Mouse (Mus musculus): ENCODE results near the gene Lyl1. TPM values are rescaled to one million over a fixed set of nuclear protein-coding genes. Genes with fewer than 3 reads are reported as not detected.

Lyl1 gene
- polyA plus RNA-seq, 1 experiment from 2014 or later = 4.6 TPM

DNA sequence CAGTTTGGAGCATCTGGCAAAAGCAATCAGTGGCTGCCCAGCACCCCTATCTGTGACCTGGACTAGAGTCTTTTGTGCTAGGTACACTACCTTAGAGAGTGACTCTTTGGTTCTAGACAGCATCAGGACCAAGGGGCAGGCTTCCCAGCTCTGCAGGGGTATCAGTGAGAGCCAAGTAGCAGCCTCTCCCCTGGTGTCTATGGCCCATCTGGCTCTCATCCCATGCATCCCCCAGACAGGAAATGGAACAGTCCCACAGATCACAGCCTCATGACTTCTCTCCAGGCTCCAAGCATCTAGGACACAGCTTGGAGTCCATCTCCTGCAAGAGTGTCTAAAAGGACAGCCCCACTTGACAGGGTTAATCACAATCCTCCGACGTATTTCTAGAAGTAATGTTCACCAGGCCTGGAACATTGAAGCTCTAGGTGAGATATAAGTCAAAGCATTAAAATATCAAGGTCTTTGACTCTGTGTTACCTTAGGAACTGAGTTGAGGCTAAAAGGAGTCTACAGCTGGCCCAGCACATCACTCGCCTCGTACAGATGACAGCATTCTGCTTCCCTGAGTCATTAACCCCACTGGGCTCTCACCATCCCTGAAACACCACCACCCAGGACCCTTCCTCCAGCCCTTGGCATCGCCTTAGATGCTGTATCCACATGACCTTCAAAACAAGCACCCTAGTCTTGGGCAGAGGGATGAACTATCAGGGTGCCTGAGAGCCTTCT is 17.9 kb downstream of the Lyl1 start:
- ATAC-seq (ENCODE audit: insufficient read depth, low FRiP score, low TSS enrichment) (no peak), DNase-seq (ENCODE audit: low spot score) (no peak)
- 82% methylated on average over 5 of the region's 5 CpGs for WGBS
- Histone ChIP-seq H3K27ac (ENCODE audit: low read depth, low read length) (no peak overlapping the region), H3K4me3 (ENCODE audit: low read depth, low read length) (no peak overlapping the region), H3K27me3 (ENCODE audit: control insufficient read depth, insufficient read depth, low read length) (peaks cover 57% of the 10 kb centered on the region), H3K4me2 (ENCODE audit: low read depth) (no peak overlapping the region), H3K9ac (ENCODE audit: low read length) (no peak overlapping the region), H3K9me3 (ENCODE audit: control insufficient read depth, low read length) (no peaks in the 10 kb centered on the region), H3K36me3 (ENCODE audit: control insufficient read depth, insufficient read depth, low read length) (no peaks in the 10 kb centered on the region), H3K4me1 (ENCODE audit: control insufficient read depth, insufficient read depth, low read length) (peaks cover 14% of the 10 kb centered on the region)

DNA sequence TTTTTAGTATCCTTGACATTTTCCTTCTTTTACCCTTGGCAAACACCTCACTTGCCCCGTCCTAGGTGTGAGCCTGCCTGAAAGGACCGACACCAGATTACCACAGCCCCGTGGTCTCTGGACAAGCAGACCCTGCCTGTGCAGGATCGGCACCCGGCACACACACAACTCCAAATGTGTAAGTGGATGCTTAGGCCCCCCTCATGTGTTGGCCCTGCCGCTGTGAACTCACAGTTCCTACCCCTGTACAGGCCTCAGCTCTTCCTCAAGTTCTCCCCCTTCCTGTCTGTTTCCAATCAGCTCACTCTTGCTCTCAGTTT is 21.2 kb downstream of the Lyl1 start:
- DNase-seq (ENCODE audit: low spot score) (no peak), ATAC-seq (ENCODE audit: insufficient read depth, low FRiP score, low TSS enrichment) (peak; percentile 32; the same call in 1 of the 2 replicates)
- Histone ChIP-seq H3K4me3 (ENCODE audit: low read depth, low read length) (no peak overlapping the region), H3K36me3 (ENCODE audit: control insufficient read depth, insufficient read depth, low read length) (no peaks in the 10 kb centered on the region), H3K27ac (ENCODE audit: low read depth, low read length) (peak overlapping the region; percentile 81), H3K9ac (ENCODE audit: low read length) (peak overlapping the region; percentile 46), H3K4me2 (ENCODE audit: low read depth) (peak overlapping the region; percentile 21; the same call in 1 of the 2 replicates), H3K27me3 (ENCODE audit: control insufficient read depth, insufficient read depth, low read length) (peaks cover 40% of the 10 kb centered on the region), H3K9me3 (ENCODE audit: control insufficient read depth, low read length) (no peaks in the 10 kb centered on the region), H3K4me1 (ENCODE audit: control insufficient read depth, insufficient read depth, low read length) (peaks cover 18% of the 10 kb centered on the region)
- WGBS = 66% methylated on average over 6 of the region's 6 CpGs

DNA sequence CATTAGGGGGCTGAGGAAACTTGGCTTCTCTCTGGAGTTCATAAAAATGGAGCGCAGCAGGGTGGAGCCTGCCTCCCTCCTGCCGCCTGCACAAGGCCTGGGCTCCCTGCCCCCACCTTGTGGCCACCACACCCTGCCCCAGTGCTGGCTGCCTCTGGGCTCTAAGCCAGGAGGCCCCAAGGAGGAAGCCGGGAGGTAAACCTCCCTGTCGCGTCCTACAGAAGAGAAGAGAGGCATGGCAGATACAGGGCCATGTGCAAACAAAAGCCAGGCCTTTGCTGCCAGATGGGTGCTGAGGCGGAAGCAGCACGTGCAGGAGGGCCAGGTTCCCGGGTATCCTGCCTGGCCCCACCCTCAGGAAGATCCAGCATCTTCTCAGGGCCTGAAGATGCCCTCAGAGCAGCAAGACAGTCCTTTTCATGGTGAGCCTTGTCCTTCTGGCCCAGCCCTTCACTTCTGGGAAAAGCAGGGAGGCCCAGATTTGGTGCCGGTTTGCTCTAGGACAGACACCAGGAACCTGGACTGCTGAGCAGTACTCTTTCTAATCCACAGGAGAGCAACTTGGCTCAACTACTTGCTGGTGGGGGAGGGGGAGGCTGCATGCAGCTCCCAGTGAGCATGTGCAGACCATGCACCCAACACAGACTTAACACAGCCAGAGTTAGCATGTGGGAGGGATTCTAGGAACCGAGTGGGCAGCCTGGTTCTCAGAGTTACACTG is 21.8 kb downstream of the Lyl1 start, which contains the start of gene G430095P16Rik:
Gene G430095P16Rik, plus strand, starts transcription at position 158 of the 721 bp plus-strand sequence.
- DNase-seq (ENCODE audit: low spot score) (peak; percentile 55), ATAC-seq (ENCODE audit: insufficient read depth, low FRiP score, low TSS enrichment) (peak; percentile 53; the same call in 1 of the 2 replicates)
- Histone ChIP-seq H3K9me3 (ENCODE audit: control insufficient read depth, low read length) (no peaks in the 10 kb centered on the region), H3K4me3 (ENCODE audit: low read depth, low read length) (no peak within 1 kb of the TSS), H3K9ac (ENCODE audit: low read length) (peak within 1 kb of the TSS; percentile 46), H3K27me3 (ENCODE audit: control insufficient read depth, insufficient read depth, low read length) (peaks cover 35% of the 10 kb centered on the region), H3K4me2 (ENCODE audit: low read depth) (peak within 1 kb of the TSS; percentile 21), H3K27ac (ENCODE audit: low read depth, low read length) (peak within 1 kb of the TSS; percentile 81), H3K4me1 (ENCODE audit: control insufficient read depth, insufficient read depth, low read length) (peaks cover 18% of the 10 kb centered on the region), H3K36me3 (ENCODE audit: control insufficient read depth, insufficient read depth, low read length) (no peaks in the 10 kb centered on the region)
- 27% methylated on average over 10 of the region's 10 CpGs for WGBS

- Histone ChIP-seq H3K9ac (ENCODE audit: low read length) (peak overlapping the region; percentile 46; the same call in 1 of the 2 replicates), H3K4me2 (ENCODE audit: low read depth) (peak overlapping the region; percentile 21), H3K27ac (ENCODE audit: low read depth, low read length) (peak overlapping the region; percentile 81; the same call in 1 of the 2 replicates), H3K4me1 (ENCODE audit: control insufficient read depth, insufficient read depth, low read length) (peaks cover 18% of the 10 kb centered on the region), H3K36me3 (ENCODE audit: control insufficient read depth, insufficient read depth, low read length) (no peaks in the 10 kb centered on the region), H3K9me3 (ENCODE audit: control insufficient read depth, low read length) (no peaks in the 10 kb centered on the region), H3K4me3 (ENCODE audit: low read depth, low read length) (no peak overlapping the region), H3K27me3 (ENCODE audit: control insufficient read depth, insufficient read depth, low read length) (peaks cover 34% of the 10 kb centered on the region)
- DNase-seq (ENCODE audit: low spot score) (no peak), ATAC-seq (ENCODE audit: insufficient read depth, low FRiP score, low TSS enrichment) (no peak)
- 24% methylated on average over 7 of the region's 7 CpGs for WGBS
Measured at GRCm38 (mm10) chr8:84723571-84723900, 22.3 kb downstream of the Lyl1 start.

DNA sequence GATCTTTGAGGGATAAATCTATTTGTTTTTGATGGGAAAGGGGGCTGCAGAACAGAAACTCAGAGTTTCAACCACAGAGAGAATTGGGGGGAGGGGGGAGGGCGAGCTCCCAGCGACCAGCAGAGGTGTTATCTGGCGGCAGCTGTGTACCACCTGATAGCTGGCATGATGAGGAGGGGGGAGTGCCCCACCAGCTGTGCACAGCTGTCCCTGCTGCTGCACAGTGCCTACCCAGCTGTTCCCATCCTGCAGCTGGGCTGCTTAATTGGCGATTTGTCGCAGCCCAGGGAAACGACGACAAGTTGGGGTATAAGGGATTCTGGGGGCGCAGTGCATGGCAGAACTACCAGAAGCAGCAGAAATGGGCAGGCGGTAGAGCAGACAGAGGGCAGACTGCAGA is 23.4 kb downstream of the Lyl1 start:
- Histone ChIP-seq H3K4me1 (ENCODE audit: control insufficient read depth, insufficient read depth, low read length) (peaks cover 18% of the 10 kb centered on the region), H3K27ac (ENCODE audit: low read depth, low read length) (no peak overlapping the region), H3K9ac (ENCODE audit: low read length) (no peak overlapping the region), H3K36me3 (ENCODE audit: control insufficient read depth, insufficient read depth, low read length) (no peaks in the 10 kb centered on the region), H3K27me3 (ENCODE audit: control insufficient read depth, insufficient read depth, low read length) (peaks cover 24% of the 10 kb centered on the region; the same call in 1 of the 2 replicates), H3K4me3 (ENCODE audit: low read depth, low read length) (no peak overlapping the region), H3K9me3 (ENCODE audit: control insufficient read depth, low read length) (no peaks in the 10 kb centered on the region), H3K4me2 (ENCODE audit: low read depth) (no peak overlapping the region)
- DNase-seq (ENCODE audit: low spot score) (no peak), ATAC-seq (ENCODE audit: insufficient read depth, low FRiP score, low TSS enrichment) (no peak)
- WGBS = 54% methylated on average over 9 of the region's 9 CpGs

GRCm38 (mm10) chr8:84725246-84725940 is 24.1 kb downstream of the Lyl1 start:
- H3K9ac ChIP-seq (ENCODE audit: low read length) = no peak overlapping the region
- H3K4me3 ChIP-seq (ENCODE audit: low read depth, low read length) = no peak overlapping the region
- 62% methylated on average over 10 of the region's 10 CpGs for WGBS
- H3K4me1 ChIP-seq (ENCODE audit: control insufficient read depth, insufficient read depth, low read length) = peaks cover 18% of the 10 kb centered on the region
- H3K27ac ChIP-seq (ENCODE audit: low read depth, low read length) = no peak overlapping the region
- H3K27me3 ChIP-seq (ENCODE audit: control insufficient read depth, insufficient read depth, low read length) = peaks cover 19% of the 10 kb centered on the region; the same call in 1 of the 2 replicates
- DNase-seq (ENCODE audit: low spot score) (no peak), ATAC-seq (ENCODE audit: insufficient read depth, low FRiP score, low TSS enrichment) (no peak)
- H3K36me3 ChIP-seq (ENCODE audit: control insufficient read depth, insufficient read depth, low read length) = no peaks in the 10 kb centered on the region
- H3K9me3 ChIP-seq (ENCODE audit: control insufficient read depth, low read length) = no peaks in the 10 kb centered on the region
- no peak overlapping the region for H3K4me2 ChIP-seq (ENCODE audit: low read depth)

DNA sequence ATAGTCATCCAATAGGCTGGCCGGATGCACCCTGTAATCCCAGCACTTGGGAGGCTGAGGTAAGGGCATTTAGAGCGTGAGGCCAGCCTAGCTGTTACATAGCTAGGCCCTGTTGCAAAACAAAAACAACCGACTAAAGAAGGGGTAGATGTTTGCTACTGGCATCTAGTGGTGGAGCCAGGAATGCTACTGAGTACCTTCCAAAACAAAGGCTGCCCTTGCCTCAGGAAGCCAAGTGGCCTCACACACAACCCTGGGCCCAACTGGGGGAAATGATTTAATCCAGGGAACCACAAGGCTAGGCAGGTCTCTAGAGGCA is 24.6 kb downstream of the Lyl1 start:
- no peak for ATAC-seq (ENCODE audit: insufficient read depth, low FRiP score, low TSS enrichment)
- no peak for DNase-seq (ENCODE audit: low spot score)
- Histone ChIP-seq H3K9ac (ENCODE audit: low read length) (no peak overlapping the region), H3K4me3 (ENCODE audit: low read depth, low read length) (no peak overlapping the region), H3K9me3 (ENCODE audit: control insufficient read depth, low read length) (no peaks in the 10 kb centered on the region), H3K27me3 (ENCODE audit: control insufficient read depth, insufficient read depth, low read length) (peaks cover 19% of the 10 kb centered on the region; the same call in 1 of the 2 replicates), H3K4me1 (ENCODE audit: control insufficient read depth, insufficient read depth, low read length) (peaks cover 21% of the 10 kb centered on the region), H3K36me3 (ENCODE audit: control insufficient read depth, insufficient read depth, low read length) (no peaks in the 10 kb centered on the region), H3K4me2 (ENCODE audit: low read depth) (no peak overlapping the region), H3K27ac (ENCODE audit: low read depth, low read length) (no peak overlapping the region)
- 25% methylated on average over 3 of the region's 3 CpGs for WGBS

- WGBS = 58% methylated on average over 3 of the region's 3 CpGs
- Histone ChIP-seq H3K4me2 (ENCODE audit: low read depth) (no peak overlapping the region), H3K36me3 (ENCODE audit: control insufficient read depth, insufficient read depth, low read length) (no peaks in the 10 kb centered on the region), H3K4me3 (ENCODE audit: low read depth, low read length) (no peak overlapping the region), H3K27ac (ENCODE audit: low read depth, low read length) (no peak overlapping the region), H3K9me3 (ENCODE audit: control insufficient read depth, low read length) (no peaks in the 10 kb centered on the region), H3K4me1 (ENCODE audit: control insufficient read depth, insufficient read depth, low read length) (peaks cover 15% of the 10 kb centered on the region), H3K27me3 (ENCODE audit: control insufficient read depth, insufficient read depth, low read length) (peaks cover 23% of the 10 kb centered on the region), H3K9ac (ENCODE audit: low read length) (no peak overlapping the region)
- ATAC-seq (ENCODE audit: insufficient read depth, low FRiP score, low TSS enrichment) (no peak), DNase-seq (ENCODE audit: low spot score) (no peak)
Measured at GRCm38 (mm10) chr8:84728474-84728873, 27.2 kb downstream of the Lyl1 start.
